Mouse (Mus musculus): Measurements from ENCODE around the gene Polr3h.

Polr3h gene

DNA sequence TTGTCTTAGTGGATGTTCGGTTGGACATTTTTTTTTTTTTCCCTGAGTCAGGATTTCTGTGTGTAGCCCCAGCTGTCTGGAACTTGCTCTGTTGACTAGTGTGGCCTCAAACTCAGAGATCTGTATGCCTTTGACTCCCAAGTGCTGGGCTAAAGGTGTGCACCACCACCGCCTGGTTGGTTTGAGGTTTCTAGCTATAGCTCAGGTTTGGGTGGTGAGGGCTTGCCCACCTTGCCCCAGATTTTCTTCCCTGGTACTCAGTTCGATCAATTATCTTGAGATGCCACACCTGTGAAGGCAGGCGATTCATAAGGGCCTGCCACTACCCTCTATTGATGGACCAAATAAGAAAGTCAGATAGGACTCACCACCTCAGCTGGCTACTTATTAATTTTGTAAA, 78.9 kb downstream of the Polr3h start:
- no peak for DNase-seq (ENCODE audit: low spot score in 2 of 2)

DNA sequence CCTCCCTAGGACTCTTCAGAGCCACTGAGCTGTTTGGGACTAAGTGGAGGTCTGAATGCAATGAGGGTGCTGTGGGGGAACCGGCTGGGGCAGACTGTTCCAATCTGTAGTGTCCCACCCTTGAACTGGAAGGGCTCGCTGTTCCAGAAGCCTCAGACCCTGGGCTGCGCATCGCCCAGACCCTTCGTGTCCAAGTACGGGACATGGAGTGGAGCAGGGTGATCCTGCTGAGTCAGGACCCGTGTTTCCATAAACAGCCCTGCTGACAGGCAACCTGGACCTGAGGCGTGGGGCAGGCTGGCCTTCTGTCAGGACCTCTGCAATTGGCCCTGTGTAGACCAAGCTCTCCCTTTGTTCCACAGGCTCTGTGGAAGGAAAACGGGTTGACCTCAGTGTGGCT, 79.3 kb downstream of the Polr3h start:
- DNase-seq (ENCODE audit: low spot score in 2 of 2): no peak

DNA sequence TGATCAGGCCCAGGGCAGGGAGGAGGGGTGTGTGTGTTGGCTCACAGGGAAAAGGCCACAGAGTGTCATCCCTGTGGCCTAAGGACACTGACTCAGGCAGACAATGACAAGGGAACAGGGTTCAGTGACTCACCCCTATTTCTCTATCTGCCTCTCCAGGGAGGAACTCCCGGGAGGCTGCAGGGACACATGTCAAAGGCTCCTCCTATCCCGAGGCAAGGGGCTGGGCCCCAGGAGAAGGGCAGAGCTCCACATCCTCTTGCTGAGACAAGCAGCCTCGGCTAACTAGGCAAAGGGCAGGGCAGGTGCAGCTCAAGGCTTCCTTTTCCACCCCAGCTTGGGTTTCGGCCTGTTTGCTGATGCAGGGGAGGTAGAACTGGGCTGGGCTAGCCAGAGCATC, 80.3 kb downstream of the Polr3h start:
- no peak for DNase-seq (ENCODE audit: low spot score in 2 of 2)

DNA sequence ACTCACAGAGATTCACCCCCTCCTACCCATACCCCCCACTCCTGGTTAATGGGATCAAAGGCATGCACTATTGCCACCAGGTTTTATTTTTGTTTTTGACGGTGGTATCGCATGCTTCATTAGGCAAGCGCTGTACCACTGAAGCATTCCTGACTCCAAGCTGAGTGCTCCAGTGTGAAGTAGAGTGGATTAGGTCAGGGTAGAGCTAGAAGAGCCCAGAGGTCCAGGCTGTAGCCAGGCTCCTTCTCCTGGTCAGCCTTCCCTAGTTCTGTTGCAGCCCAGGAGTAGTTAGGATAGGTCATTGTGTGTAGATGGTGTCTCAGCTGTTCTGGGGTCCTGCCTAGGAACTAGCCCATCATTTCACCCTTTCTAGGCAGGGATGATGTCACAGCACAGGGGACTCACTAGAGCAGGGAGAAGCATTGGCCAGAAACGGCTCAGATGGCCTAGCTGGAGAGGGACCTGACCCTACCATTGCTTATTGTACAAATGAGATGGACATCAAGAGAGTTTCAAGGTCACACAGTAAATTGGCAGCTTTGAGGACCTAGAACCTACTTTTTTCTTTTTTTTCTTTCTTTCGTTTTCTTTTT, 80.9 kb downstream of the Polr3h start:
- DNase-seq (ENCODE audit: low spot score in 2 of 2): no peak

- no peak for DNase-seq (ENCODE audit: low spot score in 2 of 2)
Measured at GRCm38 (mm10) chr15:81842275-81842674, 83.8 kb downstream of the Polr3h start.

- DNase-seq (ENCODE audit: low spot score in 2 of 2): no peak
Measured at GRCm38 (mm10) chr15:81840306-81840705, 85.7 kb downstream of the Polr3h start.

- no peak for DNase-seq (ENCODE audit: low spot score in 2 of 2)
Measured at GRCm38 (mm10) chr15:81839634-81840033, 86.4 kb downstream of the Polr3h start.

GRCm38 (mm10) chr15:81838554-81839235, 87.3 kb downstream of the Polr3h start:
- DNase-seq (ENCODE audit: low spot score in 2 of 2): no peak
